Mouse (Mus musculus): ENCODE measurements at regions not wholly inside any gene's neighbourhood (a gene's known extent, or its start where the extent isn't known, plus 50 kb on each side); places are given as distances from the start of the nearest gene placed in this dataset.

DNA sequence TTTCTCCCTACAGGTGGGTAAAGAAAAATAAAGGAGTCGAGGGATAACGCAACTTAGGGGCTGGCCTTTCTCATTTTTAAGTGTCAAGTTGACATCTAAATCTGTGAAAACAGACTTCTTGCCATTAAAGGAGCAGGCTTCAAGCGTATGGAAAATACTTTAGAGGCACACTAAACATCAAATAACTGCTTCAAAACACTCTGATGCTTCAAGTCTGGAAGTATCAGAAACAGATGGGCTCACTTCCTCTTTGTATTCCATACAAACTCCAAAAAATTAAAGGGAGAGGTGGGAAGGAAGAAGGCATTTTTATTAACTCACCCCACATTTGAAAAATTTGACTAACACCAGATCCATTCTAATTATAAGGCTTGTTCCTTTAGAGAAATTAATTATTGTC, 248.0 kb upstream of the Nfe2l3 start:
- TF ChIP-seq CTCF (IDR thresholded peaks at IDR 0.05; ENCODE audit: insufficient read depth, low read depth, low read length) (no peak), POLR2A (IDR thresholded peaks at IDR 0.05; ENCODE audit: insufficient read depth, low read depth, low read length) (no peak)
